Mouse (Mus musculus): ENCODE measurements at regions not wholly inside any gene's neighbourhood (a gene's known extent, or its start where the extent isn't known, plus 50 kb on each side); places are given as distances from the start of the nearest gene placed in this dataset.

GRCm38 (mm10) chr4:22970495-22970894 is 482.3 kb upstream of the Pou3f2 start:
- DNase-seq (peak; percentile 30), ATAC-seq (no peak)
- no peak overlapping the region for H3K4me2 ChIP-seq (ENCODE audit: low read depth)
- H3K4me3 ChIP-seq (ENCODE audit: low read depth, low read length): no peak overlapping the region
- H3K36me3 ChIP-seq (ENCODE audit: insufficient read depth): no peaks in the 10 kb centered on the region
- H3K27me3 ChIP-seq (ENCODE audit: insufficient read depth, low read length): no peaks in the 10 kb centered on the region
- no peaks in the 10 kb centered on the region for H3K9me3 ChIP-seq (ENCODE audit: low read length)
- WGBS: 6% methylated on average over 5 of the region's 5 CpGs
- TF ChIP-seq CTCF (IDR thresholded peaks at IDR 0.05; ENCODE audit: low read depth): no peak
- H3K9ac ChIP-seq: no peak overlapping the region
- 0 out of 2 replicates have a peak, but pooled peaks cover 3% of the 10 kb centered on the region for H3K4me1 ChIP-seq (ENCODE audit: insufficient read depth)
- H3K27ac ChIP-seq (ENCODE audit: low read depth, low read length): no peak overlapping the region

- H3K27ac ChIP-seq (ENCODE audit: low read depth, low read length): no peak overlapping the region
- TF ChIP-seq CTCF (IDR thresholded peaks at IDR 0.05; ENCODE audit: low read depth): no peak
Observed at GRCm38 (mm10) chr4:22949422-22949821, 461.3 kb upstream of the Pou3f2 start.

GRCm38 (mm10) chr4:22948880-22949279 is 460.7 kb upstream of the Pou3f2 start:
- Histone ChIP-seq H3K9me3 (ENCODE audit: low read length) (no peaks in the 10 kb centered on the region), H3K4me3 (ENCODE audit: low read depth, low read length) (no peak overlapping the region), H3K4me1 (ENCODE audit: insufficient read depth) (no peaks in the 10 kb centered on the region), H3K27ac (ENCODE audit: low read depth, low read length) (no peak overlapping the region), H3K9ac (no peak overlapping the region), H3K4me2 (ENCODE audit: low read depth) (no peak overlapping the region), H3K27me3 (ENCODE audit: insufficient read depth, low read length) (no peaks in the 10 kb centered on the region), H3K36me3 (ENCODE audit: insufficient read depth) (no peaks in the 10 kb centered on the region)
- WGBS: 92% methylated on average over 4 of the region's 4 CpGs
- no peak for TF ChIP-seq CTCF (IDR thresholded peaks at IDR 0.05; ENCODE audit: low read depth)
- no peak for DNase-seq
- ATAC-seq: no peak

More at GRCm38 (mm10) chr4:22949422-22949821, 461.3 kb upstream of the Pou3f2 start:
- no peaks in the 10 kb centered on the region for H3K27me3 ChIP-seq (ENCODE audit: insufficient read depth, low read length)
- ATAC-seq (no peak), DNase-seq (no peak)
- no peaks in the 10 kb centered on the region for H3K36me3 ChIP-seq (ENCODE audit: insufficient read depth)
- 83% methylated on average over 1 of the region's 1 CpGs for WGBS
- H3K9me3 ChIP-seq (ENCODE audit: low read length): no peaks in the 10 kb centered on the region
- no peaks in the 10 kb centered on the region for H3K4me1 ChIP-seq (ENCODE audit: insufficient read depth)
- H3K9ac ChIP-seq: no peak overlapping the region
- no peak overlapping the region for H3K4me3 ChIP-seq (ENCODE audit: low read depth, low read length)
- H3K4me2 ChIP-seq (ENCODE audit: low read depth): no peak overlapping the region

- 27% methylated on average over 7 of the region's 7 CpGs for WGBS
- no peak for TF ChIP-seq CTCF (IDR thresholded peaks at IDR 0.05; ENCODE audit: low read depth)
- no peak overlapping the region for H3K4me3 ChIP-seq (ENCODE audit: low read depth, low read length)
- H3K4me1 ChIP-seq (ENCODE audit: insufficient read depth): no peaks in the 10 kb centered on the region
- no peak overlapping the region for H3K9ac ChIP-seq
- H3K36me3 ChIP-seq (ENCODE audit: insufficient read depth): no peaks in the 10 kb centered on the region
- H3K4me2 ChIP-seq (ENCODE audit: low read depth): peak overlapping the region; percentile 9; the same call in 1 of the 2 replicates
- no peaks in the 10 kb centered on the region for H3K27me3 ChIP-seq (ENCODE audit: insufficient read depth, low read length)
- ATAC-seq (peak; percentile 79), DNase-seq (peak; percentile 47)
- no peaks in the 10 kb centered on the region for H3K9me3 ChIP-seq (ENCODE audit: low read length)
- no peak overlapping the region for H3K27ac ChIP-seq (ENCODE audit: low read depth, low read length)
Observed at GRCm38 (mm10) chr4:22946788-22947406, 458.7 kb upstream of the Pou3f2 start.

GRCm38 (mm10) chr4:22938302-22938701 is 450.1 kb upstream of the Pou3f2 start:
- Histone ChIP-seq H3K4me2 (ENCODE audit: low read depth) (no peak overlapping the region), H3K9me3 (ENCODE audit: low read length) (no peaks in the 10 kb centered on the region), H3K27me3 (ENCODE audit: insufficient read depth, low read length) (no peaks in the 10 kb centered on the region), H3K9ac (no peak overlapping the region), H3K27ac (ENCODE audit: low read depth, low read length) (no peak overlapping the region), H3K4me1 (ENCODE audit: insufficient read depth) (no peaks in the 10 kb centered on the region), H3K36me3 (ENCODE audit: insufficient read depth) (no peaks in the 10 kb centered on the region), H3K4me3 (ENCODE audit: low read depth, low read length) (no peak overlapping the region)
- 80% methylated on average over 1 of the region's 1 CpGs for WGBS
- no peak for DNase-seq
- TF ChIP-seq CTCF (IDR thresholded peaks at IDR 0.05; ENCODE audit: low read depth): no peak
- ATAC-seq: no peak

GRCm38 (mm10) chr4:22924181-22924580 is 436.0 kb upstream of the Pou3f2 start:
- TF ChIP-seq CTCF (IDR thresholded peaks at IDR 0.05; ENCODE audit: low read depth): no peak
- no peak overlapping the region for H3K4me3 ChIP-seq (ENCODE audit: low read depth, low read length)
- no peak overlapping the region for H3K27ac ChIP-seq (ENCODE audit: low read depth, low read length)
- H3K36me3 ChIP-seq (ENCODE audit: insufficient read depth): no peaks in the 10 kb centered on the region
- 79% methylated on average over 8 of the region's 8 CpGs for WGBS
- ATAC-seq (peak; percentile 79), DNase-seq (peak; percentile 25)
- no peak overlapping the region for H3K9ac ChIP-seq
- H3K27me3 ChIP-seq (ENCODE audit: insufficient read depth, low read length): no peaks in the 10 kb centered on the region
- H3K4me2 ChIP-seq (ENCODE audit: low read depth): no peak overlapping the region
- H3K4me1 ChIP-seq (ENCODE audit: insufficient read depth): no peaks in the 10 kb centered on the region
- no peaks in the 10 kb centered on the region for H3K9me3 ChIP-seq (ENCODE audit: low read length)

GRCm38 (mm10) chr4:22914886-22915285 is 426.7 kb upstream of the Pou3f2 start:
- ATAC-seq (no peak), DNase-seq (no peak)
- WGBS: 47% methylated on average over 5 of the region's 5 CpGs
- Histone ChIP-seq H3K4me1 (ENCODE audit: insufficient read depth) (no peaks in the 10 kb centered on the region), H3K9me3 (ENCODE audit: low read length) (no peaks in the 10 kb centered on the region), H3K27ac (ENCODE audit: low read depth, low read length) (no peak overlapping the region), H3K4me3 (ENCODE audit: low read depth, low read length) (no peak overlapping the region), H3K36me3 (ENCODE audit: insufficient read depth) (no peaks in the 10 kb centered on the region), H3K27me3 (ENCODE audit: insufficient read depth, low read length) (no peaks in the 10 kb centered on the region), H3K4me2 (ENCODE audit: low read depth) (no peak overlapping the region), H3K9ac (no peak overlapping the region)
- no peak for TF ChIP-seq CTCF (IDR thresholded peaks at IDR 0.05; ENCODE audit: low read depth)

Data from forebrain, postnatal 0 days (tissue).